Mouse (Mus musculus) C2C12 (cell line): Measurements from ENCODE around the gene Gm6509. TPM values are rescaled to one million over a fixed set of nuclear protein-coding genes. Genes with fewer than 3 reads are reported as not detected.
"Not testable (repeated sequence)": the region's sequence is repeated elsewhere in the genome, so short reads cannot be mapped to it uniquely, and the experiment has no call there.

Experiments
- H3K27me3 ChIP-seq: one replicate; pipeline ENCODE4 v1.6.1; 2011; ENCODE audit not compliant: control insufficient read depth, insufficient read depth, insufficient read length
- H3K36me3 ChIP-seq: one replicate; pipeline ENCODE4 v1.6.1; 2011; ENCODE audit not compliant: control insufficient read depth, insufficient read depth
- H3K4me3 ChIP-seq: one replicate; pipeline ENCODE4 v1.5.1; 2011; ENCODE audit warnings: mild to moderate bottlenecking, control low read depth; ENCODE audit not compliant: poor library complexity, insufficient read depth, severe bottlenecking
- H3K79me2 ChIP-seq: one replicate; pipeline ENCODE4 v1.6.1; 2011; ENCODE audit not compliant: control insufficient read depth, insufficient read depth
- H3K79me3 ChIP-seq: one replicate; pipeline ENCODE4 v1.6.1; 2011; ENCODE audit warnings: low read depth, control low read depth
- H3ac ChIP-seq: one replicate; pipeline ENCODE3; 2011; ENCODE audit warnings: low read depth; ENCODE audit not compliant: control insufficient read depth, insufficient read length
- long read RNA-seq, 2 experiments: library from polyadenylated mRNA; unstranded; transcript quantifications; one replicate each; pipeline ENCODE4 v2.0.0; 2019 to 2020
- polyA plus RNA-seq: library from polyadenylated mRNA; unstranded; fragments of >200 nt; fragmentation: generic; extraction: Trizol; gene quantifications from one replicate; pipeline ENCODE4 v1.2.1, GENCODE M21; 2012; ENCODE audit warnings: missing spikeins

Gene Gm6509
- polyA plus RNA-seq = 0.13 TPM
- long read RNA-seq, experiment 1 = 0 reads
- long read RNA-seq, experiment 2 = 0 reads

DNA sequence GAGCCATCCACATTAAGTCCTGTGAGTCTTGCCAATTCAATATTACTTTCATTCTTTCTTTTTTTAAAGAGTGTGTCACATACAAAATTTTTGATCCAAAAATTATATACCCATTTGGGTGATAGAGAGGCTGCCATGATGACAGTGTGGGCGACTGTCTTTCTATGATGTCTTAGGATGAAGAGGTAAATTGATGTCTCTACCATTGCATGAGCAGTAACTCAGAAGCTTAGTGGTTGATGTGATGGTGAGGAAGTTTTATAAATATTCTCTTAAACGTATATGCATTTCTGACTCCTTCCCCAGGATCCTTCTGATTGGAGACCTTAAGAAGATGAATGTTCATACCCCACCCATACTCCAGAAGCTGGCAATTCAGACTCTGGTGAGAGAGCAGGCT lies at the start of gene Gm6509:
Gene Gm6509 (plus strand): TSS at position 301 of the 400 bp plus-strand sequence.
- H3K4me3 ChIP-seq, H3K79me3 ChIP-seq, H3K27me3 ChIP-seq, H3K36me3 ChIP-seq, H3ac ChIP-seq, H3K79me2 ChIP-seq: not testable (repeated sequence)

DNA sequence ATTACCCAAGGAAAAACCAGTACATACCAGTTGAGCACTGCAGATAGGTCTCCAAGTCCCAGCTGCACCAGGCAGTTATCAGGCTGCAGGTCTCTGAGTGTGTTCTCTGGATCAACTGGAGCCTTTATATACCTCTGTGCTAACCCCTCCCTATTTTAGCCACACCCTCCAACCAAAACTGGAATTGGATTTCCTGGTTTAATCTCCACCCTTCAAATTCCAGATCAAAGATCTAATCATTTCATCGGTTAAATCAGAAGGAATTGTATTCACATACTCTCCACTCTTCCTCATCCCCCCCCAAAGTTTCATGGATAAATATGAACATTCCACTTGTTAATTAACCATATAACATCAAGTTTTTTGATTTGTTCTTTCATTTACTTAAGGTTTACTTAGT lies 7.5 kb upstream of the Gm6509 start, which contains the start of gene Gm3147:
Gene Gm3147 (minus strand): TSS at position 101 of the 400 bp plus-strand sequence.
- H3K27me3 ChIP-seq, H3K36me3 ChIP-seq, H3K79me3 ChIP-seq, H3K79me2 ChIP-seq, H3K4me3 ChIP-seq, H3ac ChIP-seq: not testable (repeated sequence)

DNA sequence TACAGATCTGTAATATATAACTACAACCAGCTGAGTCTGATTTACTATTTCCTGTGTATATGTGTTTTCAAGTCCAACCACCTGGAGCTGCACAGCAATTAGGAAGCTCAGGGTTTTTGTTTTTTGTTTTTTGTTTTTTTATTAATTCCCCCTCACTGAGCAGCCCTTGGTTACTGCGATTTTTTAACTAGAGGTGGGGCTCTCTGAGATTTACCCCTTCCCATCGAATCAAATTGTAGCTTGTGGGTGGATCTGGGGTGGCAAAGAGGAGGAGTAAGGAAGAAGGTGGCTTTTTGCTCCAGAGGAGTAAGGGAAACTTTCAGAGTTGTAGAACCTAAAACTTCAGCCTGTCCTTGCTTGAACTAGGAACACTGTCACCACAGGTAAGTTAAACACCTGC lies 24.3 kb downstream of the Gm6509 start, which contains the start of gene Gm6205:
Gene Gm6205 (plus strand): TSS at position 301 of the 400 bp plus-strand sequence.
- H3K27me3 ChIP-seq, H3K36me3 ChIP-seq, H3K79me3 ChIP-seq, H3ac ChIP-seq, H3K79me2 ChIP-seq, H3K4me3 ChIP-seq: not testable (repeated sequence)

Other genes with a start within 250 kb of the Gm6509 start
- 0.07 TPM for gene Gm7682, start 178.2 kb upstream of the Gm6509 start, polyA plus RNA-seq
- gene Gm3139, start 97.7 kb upstream of the Gm6509 start, polyA plus RNA-seq = not detected
- gene Gm3147, start 7.6 kb upstream of the Gm6509 start, polyA plus RNA-seq = 0.07 TPM
- gene Gm6205, start 24.4 kb downstream of the Gm6509 start, polyA plus RNA-seq = not detected
- gene Gm3183, start 241.5 kb downstream of the Gm6509 start, polyA plus RNA-seq = not detected